Mouse (Mus musculus) MEL-GATA-1-ER (cell line): ENCODE measurements around the gene Pspc1.

Experiments used
- DNase-seq: peaks from one replicate; pipeline ENCODE4 v3.0.0-alpha.2; 2012; ENCODE audit warnings: low read depth; ENCODE audit errors: extremely low read depth

Gene Pspc1

GRCm38 (mm10) chr14:56702644-56703043 is 75.5 kb downstream of the Pspc1 start:
- DNase-seq, result no peak

- DNase-seq, result no peak
Measured at GRCm38 (mm10) chr14:56697836-56698235, 80.3 kb downstream of the Pspc1 start.

- peak; percentile 14 for DNase-seq
Measured at GRCm38 (mm10) chr14:56695495-56695894, 82.6 kb downstream of the Pspc1 start.

GRCm38 (mm10) chr14:56689766-56690165 is 88.3 kb downstream of the Pspc1 start:
- DNase-seq, result no peak

GRCm38 (mm10) chr14:56689116-56689515 is 89.0 kb downstream of the Pspc1 start:
- DNase-seq, result no peak

- DNase-seq, result no peak
Measured at GRCm38 (mm10) chr14:56685426-56685825, 92.7 kb downstream of the Pspc1 start.
